Mouse (Mus musculus) heart, postnatal 0 days (tissue): ENCODE measurements at regions not wholly inside any gene's neighbourhood (a gene's known extent, or its start where the extent isn't known, plus 50 kb on each side); places are given as distances from the start of the nearest gene placed in this dataset.

Experiments
- CTCF ChIP-seq: IDR thresholded peaks from 2 replicates; pipeline ENCODE4 v1.5.1; 2016; ENCODE audit warnings: antibody characterized with exemption, control low read depth, low read depth
- EP300 ChIP-seq: IDR thresholded peaks from 2 replicates; pipeline ENCODE4 v1.6.1; 2016; ENCODE audit warnings: antibody characterized with exemption, low read depth

DNA sequence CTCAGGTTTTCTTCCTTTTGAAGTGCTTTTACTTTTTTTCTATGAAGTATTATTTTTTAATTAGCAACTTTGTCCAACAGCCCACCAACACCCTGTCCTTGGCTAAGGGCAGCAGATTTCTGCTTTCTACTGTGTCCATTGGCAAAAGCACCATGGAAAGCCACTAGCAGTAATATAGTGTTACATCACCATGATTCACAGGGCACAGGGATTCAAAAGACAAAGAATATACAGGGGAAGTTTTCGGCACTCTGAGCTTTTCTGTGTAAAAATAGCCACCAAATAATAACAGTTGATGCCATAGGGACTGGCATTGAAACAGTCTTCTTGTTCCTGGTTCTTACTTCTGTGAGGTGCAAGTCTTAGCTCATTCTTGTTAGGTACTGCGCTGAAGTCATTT is 89.8 kb upstream of the Tspan5 start:
- TF ChIP-seq CTCF (no peak), EP300 (no peak)
